In genomic region chr10:70262051-70262450, GRCm38 (mm10) we compare ENCODE assay signal across 18 mouse cellular contexts. TPM values are rescaled to one million over a fixed set of nuclear protein-coding genes. Genes with fewer than 3 reads are reported as not detected.
"Had no signal": no experiment of that assay in that cellular context is flagged by ENCODE, and none has a peak within 500 bp of the region (broad histone marks: within the 10 kb centered on the region; RNA-seq: fewer than 3 reads in every experiment).

No protein-coding gene starts in this region.

- ATAC-seq: intestine, embryonic 16.5 days; midbrain, embryonic 15.5 days had no signal

- H3K4me3 ChIP-seq: limb, embryonic 15.5 days; lung, embryonic 15.5 days; megakaryocyte, embryonic 14.5 days; midbrain, embryonic 15.5 days; neural tube, embryonic 13.5 days had no signal

- H3K4me2 ChIP-seq: limb, embryonic 15.5 days; lung, embryonic 15.5 days; midbrain, embryonic 11.5 days; midbrain, embryonic 15.5 days; neural tube, embryonic 13.5 days had no signal

- H3K4me1 ChIP-seq: limb, embryonic 15.5 days; midbrain, embryonic 15.5 days; neural tube, embryonic 13.5 days had no signal

- H3K27me3 ChIP-seq: limb, embryonic 15.5 days; lung, embryonic 15.5 days; megakaryocyte, embryonic 14.5 days; midbrain, embryonic 15.5 days; neural tube, embryonic 13.5 days had no signal

- DNase-seq: layer of hippocampus, adult 9-11 months; layer of hippocampus, postnatal 36 days; lung, postnatal 14 days; right cerebral cortex, postnatal 4 days; thymus, postnatal 4 days had no signal

- H3K36me3 ChIP-seq: limb, embryonic 15.5 days; lung, embryonic 15.5 days; midbrain, embryonic 15.5 days; neural tube, embryonic 13.5 days had no signal

- H3K27ac ChIP-seq: limb, embryonic 15.5 days; liver, embryonic 14.5 days; lung, embryonic 15.5 days; macrophage; midbrain, embryonic 15.5 days; neural tube, embryonic 13.5 days had no signal

- H3K9me3 ChIP-seq: limb, embryonic 15.5 days; lung, embryonic 15.5 days; megakaryocyte, embryonic 14.5 days; midbrain, embryonic 15.5 days; neural tube, embryonic 13.5 days had no signal

- H3K9ac ChIP-seq: limb, embryonic 15.5 days; liver, embryonic 14.5 days; lung, embryonic 15.5 days; midbrain, embryonic 15.5 days; neural tube, embryonic 13.5 days had no signal

RNA-seq across cellular contexts. Expression of gene Slc16a9, which starts 17.2 kb away (rescaled TPM):
- total RNA-seq: monocyte, adult 5-6 weeks had no signal

RNA-seq across cellular contexts. Expression of gene Mrln, which starts 57.6 kb away (rescaled TPM):
- total RNA-seq: layer of hippocampus, adult 18-20 months; left cerebral cortex, adult 8-10 months; left cerebral cortex, postnatal 25 days; monocyte, adult 5-6 weeks had no signal
- polyA plus RNA-seq: lung, embryonic 15.5 days; macrophage; midbrain, embryonic 11.5 days had no signal
